Mouse (Mus musculus): Measurements from ENCODE around the gene Sh3bp2.

GRCm38 (mm10) chr5:34530687-34531086 lies 5.0 kb downstream of the Sh3bp2 start:
- TF ChIP-seq CTCF (conservative IDR thresholded peaks at IDR 0.05; ENCODE audit: low read length) (no peak), NANOG (IDR thresholded peaks at IDR 0.05; ENCODE audit: borderline replicate concordance, low read length) (no peak)

Measured in E14TG2a.4 (cell line).